Mouse (Mus musculus) hindbrain, embryonic 13.5 days (tissue): ENCODE data around the gene Gnas. TPM values are rescaled to one million over a fixed set of nuclear protein-coding genes. Genes with fewer than 3 reads are reported as not detected.

Experiments used
- ATAC-seq: fragments of 200-750 bp; cut with Nextera tagmentation; 2 replicates; pipeline ENCODE4 v1.8.0; 2017; ENCODE audit warnings: moderate TSS enrichment; ENCODE audit not compliant: low FRiP score
- H3K27ac ChIP-seq: fragments of 300-500 bp; sonication (generic); 2 replicates; pipeline ENCODE4 v1.5.1; 2015; ENCODE audit warnings: inconsistent platforms, mild to moderate bottlenecking, moderate library complexity
- H3K27me3 ChIP-seq: fragments of 300-500 bp; sonication (generic); 2 replicates; pipeline ENCODE4 v1.6.1; 2015; ENCODE audit warnings: mild to moderate bottlenecking, inconsistent platforms
- H3K36me3 ChIP-seq: fragments of 300-500 bp; sonication (generic); 2 replicates; pipeline ENCODE4 v1.6.1; 2015; ENCODE audit warnings: mild to moderate bottlenecking, inconsistent platforms
- H3K4me1 ChIP-seq: fragments of 300-500 bp; sonication (generic); replicated peaks from 2 replicates; pipeline ENCODE4 v1.6.1; 2015; ENCODE audit warnings: inconsistent platforms
- H3K4me2 ChIP-seq: fragments of 300-500 bp; sonication (generic); 2 replicates; pipeline ENCODE4 v1.6.1; 2015; ENCODE audit warnings: inconsistent platforms, mild to moderate bottlenecking, moderate library complexity
- H3K4me3 ChIP-seq: fragments of 300-500 bp; sonication (generic); 2 replicates; pipeline ENCODE4 v1.5.1; 2015; ENCODE audit warnings: mild to moderate bottlenecking, inconsistent platforms
- H3K9ac ChIP-seq: fragments of 300-500 bp; sonication (generic); 2 replicates; pipeline ENCODE4 v1.6.1; 2015; ENCODE audit warnings: mild to moderate bottlenecking, inconsistent platforms
- H3K9me3 ChIP-seq: fragments of 300-500 bp; sonication (generic); 2 replicates; pipeline ENCODE4 v1.6.1; 2016; ENCODE audit warnings: inconsistent platforms
- WGBS: fragments of 180-500 bp; shearing (Covaris S2); methylation state at CpG from one replicate; pipeline ENCODE4 v1.1.7; 2015; 5-methylcytosine and 5-hydroxymethylcytosine counted together
- polyA plus RNA-seq: library from polyadenylated mRNA; unstranded; fragments of >200 nt; fragmentation: Nextera tagmentation; extraction: Ambion mirVana; gene quantifications from 2 replicates; pipeline ENCODE4 v1.2.1, GENCODE M21; 2015

Gene Gnas
- polyA plus RNA-seq, 1 experiment from 2014 or later: 1,516 TPM

- peaks cover 7% of the 10 kb centered on the region; the same call in 1 of the 2 replicates for H3K36me3 ChIP-seq
- peak overlapping the region; percentile 99 for H3K27ac ChIP-seq
- peak; percentile 54 for ATAC-seq
- peaks cover 55% of the 10 kb centered on the region for H3K4me1 ChIP-seq
- no peaks in the 10 kb centered on the region for H3K9me3 ChIP-seq
- peak overlapping the region; percentile 69 for H3K4me2 ChIP-seq
- under 1% methylated on average over 46 of the region's 48 CpGs for WGBS
- H3K9ac ChIP-seq: peak overlapping the region; percentile 100
- peak overlapping the region; percentile 98 for H3K4me3 ChIP-seq
- no peaks in the 10 kb centered on the region for H3K27me3 ChIP-seq
Measured at GRCm38 (mm10) chr2:174330616-174331191, 46.6 kb downstream of the Gnas start.

GRCm38 (mm10) chr2:174331282-174332030 is 47.3 kb downstream of the Gnas start:
- ATAC-seq: no peak
- H3K36me3 ChIP-seq: peaks cover 7% of the 10 kb centered on the region; the same call in 1 of the 2 replicates
- H3K4me3 ChIP-seq: peak overlapping the region; percentile 98
- WGBS: 18% methylated on average over 12 of the region's 12 CpGs
- H3K9me3 ChIP-seq: no peaks in the 10 kb centered on the region
- H3K4me1 ChIP-seq: peaks cover 62% of the 10 kb centered on the region
- H3K9ac ChIP-seq: peak overlapping the region; percentile 100
- H3K27ac ChIP-seq: peak overlapping the region; percentile 99
- H3K27me3 ChIP-seq: no peaks in the 10 kb centered on the region
- H3K4me2 ChIP-seq: peak overlapping the region; percentile 69

GRCm38 (mm10) chr2:174333239-174333890 is 49.2 kb downstream of the Gnas start:
- peak overlapping the region; percentile 72 for H3K27ac ChIP-seq
- WGBS: 48% methylated on average over 7 of the region's 7 CpGs
- H3K9me3 ChIP-seq: no peaks in the 10 kb centered on the region
- ATAC-seq: no peak
- peak overlapping the region; percentile 66 for H3K9ac ChIP-seq
- no peaks in the 10 kb centered on the region for H3K27me3 ChIP-seq
- H3K4me3 ChIP-seq: peak overlapping the region; percentile 98
- peaks cover 76% of the 10 kb centered on the region for H3K4me1 ChIP-seq
- peaks cover 7% of the 10 kb centered on the region; the same call in 1 of the 2 replicates for H3K36me3 ChIP-seq
- H3K4me2 ChIP-seq: peak overlapping the region; percentile 69

- Histone ChIP-seq H3K4me2 (peak overlapping the region; percentile 69), H3K27me3 (no peaks in the 10 kb centered on the region), H3K27ac (peak overlapping the region; percentile 48), H3K9me3 (no peaks in the 10 kb centered on the region), H3K9ac (peak overlapping the region; percentile 51), H3K4me1 (peaks cover 76% of the 10 kb centered on the region), H3K36me3 (peaks cover 7% of the 10 kb centered on the region; the same call in 1 of the 2 replicates), H3K4me3 (no peak overlapping the region)
- 78% methylated on average over 10 of the region's 10 CpGs for WGBS
- ATAC-seq: no peak
Measured at GRCm38 (mm10) chr2:174334415-174334814, 50.3 kb downstream of the Gnas start.

- H3K36me3 ChIP-seq: peaks cover 11% of the 10 kb centered on the region; the same call in 1 of the 2 replicates
- WGBS: 89% methylated on average over 13 of the region's 13 CpGs
- no peak for ATAC-seq
- no peak overlapping the region for H3K4me2 ChIP-seq
- no peak overlapping the region for H3K9ac ChIP-seq
- no peaks in the 10 kb centered on the region for H3K27me3 ChIP-seq
- H3K27ac ChIP-seq: no peak overlapping the region
- no peaks in the 10 kb centered on the region for H3K9me3 ChIP-seq
- H3K4me3 ChIP-seq: no peak overlapping the region
- peaks cover 91% of the 10 kb centered on the region for H3K4me1 ChIP-seq
Measured at GRCm38 (mm10) chr2:174337275-174337674, 53.2 kb downstream of the Gnas start.

- peaks cover 91% of the 10 kb centered on the region for H3K4me1 ChIP-seq
- peak; percentile 19; the same call in 1 of the 2 replicates for ATAC-seq
- peaks cover 16% of the 10 kb centered on the region for H3K36me3 ChIP-seq
- H3K9ac ChIP-seq: no peak overlapping the region
- 100% methylated on average over 1 of the region's 1 CpGs for whole genome bisulfite sequencing
- H3K9me3 ChIP-seq: no peaks in the 10 kb centered on the region
- H3K27ac ChIP-seq: no peak overlapping the region
- no peaks in the 10 kb centered on the region for H3K27me3 ChIP-seq
- no peak overlapping the region for H3K4me3 ChIP-seq
- no peak overlapping the region for H3K4me2 ChIP-seq
Measured at GRCm38 (mm10) chr2:174339701-174340100, 55.6 kb downstream of the Gnas start.

- no peaks in the 10 kb centered on the region for H3K9me3 ChIP-seq
- peaks cover 22% of the 10 kb centered on the region for H3K36me3 ChIP-seq
- no peaks in the 10 kb centered on the region for H3K27me3 ChIP-seq
- peaks cover 91% of the 10 kb centered on the region for H3K4me1 ChIP-seq
- no peak for ATAC-seq
- no peak overlapping the region for H3K4me2 ChIP-seq
- H3K4me3 ChIP-seq: no peak overlapping the region
- H3K9ac ChIP-seq: no peak overlapping the region
- peak overlapping the region; percentile 18; the same call in 1 of the 2 replicates for H3K27ac ChIP-seq
- WGBS: 92% methylated on average over 3 of the region's 3 CpGs
Measured at GRCm38 (mm10) chr2:174340229-174340892, 56.2 kb downstream of the Gnas start.

GRCm38 (mm10) chr2:174340893-174341580 is 56.9 kb downstream of the Gnas start:
- Histone ChIP-seq H3K9ac (no peak overlapping the region), H3K27ac (peak overlapping the region; percentile 18; the same call in 1 of the 2 replicates), H3K4me2 (no peak overlapping the region), H3K27me3 (no peaks in the 10 kb centered on the region), H3K9me3 (no peaks in the 10 kb centered on the region), H3K4me3 (no peak overlapping the region), H3K36me3 (peaks cover 29% of the 10 kb centered on the region), H3K4me1 (peaks cover 88% of the 10 kb centered on the region)
- no peak for ATAC-seq
- WGBS: 87% methylated on average over 4 of the region's 4 CpGs

- Histone ChIP-seq H3K9ac (no peak overlapping the region; the same call in 1 of the 2 replicates), H3K4me3 (no peak overlapping the region), H3K27me3 (no peaks in the 10 kb centered on the region), H3K4me2 (no peak overlapping the region), H3K36me3 (peaks cover 44% of the 10 kb centered on the region), H3K4me1 (peaks cover 69% of the 10 kb centered on the region), H3K9me3 (no peaks in the 10 kb centered on the region), H3K27ac (peak overlapping the region; percentile 77)
- WGBS: 56% methylated on average over 8 of the region's 8 CpGs
- no peak for ATAC-seq
Measured at GRCm38 (mm10) chr2:174342793-174343400, 58.8 kb downstream of the Gnas start.

GRCm38 (mm10) chr2:174343566-174343965 is 59.4 kb downstream of the Gnas start:
- H3K4me1 ChIP-seq: peaks cover 65% of the 10 kb centered on the region
- H3K27me3 ChIP-seq: no peaks in the 10 kb centered on the region
- H3K9ac ChIP-seq: no peak overlapping the region
- no peak for ATAC-seq
- H3K36me3 ChIP-seq: peaks cover 44% of the 10 kb centered on the region
- peak overlapping the region; percentile 36 for H3K4me2 ChIP-seq
- peak overlapping the region; percentile 77 for H3K27ac ChIP-seq
- H3K4me3 ChIP-seq: no peak overlapping the region
- H3K9me3 ChIP-seq: no peaks in the 10 kb centered on the region
- WGBS: 51% methylated on average over 1 of the region's 1 CpGs

- peak; percentile 81 for ATAC-seq
Measured at GRCm38 (mm10) chr2:174344003-174344655, 60.0 kb downstream of the Gnas start.

More at GRCm38 (mm10) chr2:174344003-174344655, 60.0 kb downstream of the Gnas start:
- 35% methylated on average over 3 of the region's 3 CpGs for WGBS
- H3K4me3 ChIP-seq: no peak overlapping the region
- H3K27me3 ChIP-seq: no peaks in the 10 kb centered on the region
- peaks cover 59% of the 10 kb centered on the region for H3K4me1 ChIP-seq
- no peak overlapping the region for H3K9ac ChIP-seq
- H3K27ac ChIP-seq: peak overlapping the region; percentile 77
- no peaks in the 10 kb centered on the region for H3K9me3 ChIP-seq
- H3K36me3 ChIP-seq: peaks cover 44% of the 10 kb centered on the region
- H3K4me2 ChIP-seq: peak overlapping the region; percentile 36
